Mouse (Mus musculus): Measurements from ENCODE around the gene Olfr480.

Olfr480 gene

DNA sequence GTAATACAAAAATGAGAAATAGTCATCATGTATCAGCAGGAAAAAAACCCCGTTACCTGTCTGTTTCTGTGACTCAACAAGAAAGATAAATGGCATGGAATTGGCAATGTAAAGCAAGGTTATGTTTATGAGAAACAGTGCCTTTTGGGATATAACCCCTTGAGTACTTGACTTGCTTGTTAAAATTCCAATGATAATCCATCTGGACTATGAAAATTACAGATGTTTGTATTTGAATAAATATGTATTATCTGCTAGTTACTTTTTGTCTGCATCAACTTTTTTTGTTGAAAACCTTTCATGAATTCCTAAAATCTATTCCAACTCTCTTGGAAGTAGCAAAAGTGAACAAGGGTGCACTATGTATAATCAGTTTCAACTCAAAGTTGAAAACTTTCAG is at the start of gene Olfr480:
Gene Olfr480 (minus strand): TSS at position 101 of the 400 bp plus-strand sequence.
- DNase-seq (ENCODE audit: extremely low read depth, low read depth): no peak

DNA sequence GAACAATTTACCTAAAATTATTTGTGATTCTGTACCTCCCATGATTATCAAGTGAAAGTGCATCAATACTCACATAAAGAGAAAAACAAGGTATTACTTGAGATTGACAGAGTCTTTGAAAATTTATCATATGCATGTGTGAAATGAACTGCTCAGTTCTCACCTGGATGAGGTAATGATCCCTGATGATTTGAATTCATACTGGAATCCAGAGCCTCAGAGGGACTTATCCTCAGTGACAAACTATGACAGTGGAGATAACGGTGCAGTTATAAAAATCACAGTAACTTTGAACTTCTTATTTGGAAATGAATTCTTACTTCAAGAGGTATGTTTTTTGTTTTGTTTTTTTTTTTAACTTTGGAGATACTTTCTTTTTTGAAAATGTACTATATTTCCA is 33.4 kb upstream of the Olfr480 start, which contains the start of gene Olfr483:
Gene Olfr483 (plus strand): TSS at position 301 of the 400 bp plus-strand sequence.
- DNase-seq (ENCODE audit: extremely low read depth, low read depth): no peak

DNA sequence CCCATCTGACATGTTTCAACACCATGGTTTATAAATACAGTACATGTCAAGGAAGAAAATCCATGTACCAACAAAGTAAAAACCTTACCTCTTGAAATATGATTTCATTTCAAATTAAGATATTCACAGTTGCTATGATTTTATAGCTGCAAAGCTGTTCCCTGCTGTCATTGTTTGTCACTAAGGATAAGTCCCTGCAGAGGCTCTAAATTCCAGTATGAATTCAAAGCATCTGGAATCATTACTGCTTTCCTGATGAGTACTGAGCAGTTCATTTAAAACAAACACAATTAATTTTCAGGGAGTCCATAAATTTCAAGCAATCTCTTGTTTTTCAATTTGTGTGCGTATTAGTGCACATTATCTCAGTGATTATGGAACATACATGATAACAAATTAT is 30.3 kb upstream of the Olfr480 start, which contains the start of gene Olfr482:
Gene Olfr482 (minus strand): TSS at position 101 of the 400 bp plus-strand sequence.
- DNase-seq (ENCODE audit: extremely low read depth, low read depth): no peak

DNA sequence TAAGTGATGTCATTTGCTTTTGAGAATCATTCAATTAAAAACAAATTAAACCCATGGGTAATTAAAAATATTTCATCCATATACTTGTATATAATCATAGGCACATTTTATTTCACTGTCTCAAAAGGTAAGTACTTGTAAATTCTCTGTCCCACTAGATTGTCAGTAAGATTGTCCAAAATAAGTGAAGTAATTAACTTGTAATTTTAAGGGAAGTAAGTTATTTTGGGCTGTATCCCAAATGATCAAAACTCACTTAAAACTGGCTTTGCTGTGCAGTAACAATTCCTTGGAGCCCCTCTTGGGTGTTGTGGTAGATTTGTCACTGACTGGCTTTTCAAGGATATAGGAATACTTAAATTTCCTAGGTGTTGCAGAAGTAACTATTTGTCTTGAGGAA is 12.4 kb upstream of the Olfr480 start, which contains the start of gene Olfr481:
Gene Olfr481 (plus strand): TSS at position 301 of the 400 bp plus-strand sequence.
- no peak for DNase-seq (ENCODE audit: extremely low read depth, low read depth)

DNA sequence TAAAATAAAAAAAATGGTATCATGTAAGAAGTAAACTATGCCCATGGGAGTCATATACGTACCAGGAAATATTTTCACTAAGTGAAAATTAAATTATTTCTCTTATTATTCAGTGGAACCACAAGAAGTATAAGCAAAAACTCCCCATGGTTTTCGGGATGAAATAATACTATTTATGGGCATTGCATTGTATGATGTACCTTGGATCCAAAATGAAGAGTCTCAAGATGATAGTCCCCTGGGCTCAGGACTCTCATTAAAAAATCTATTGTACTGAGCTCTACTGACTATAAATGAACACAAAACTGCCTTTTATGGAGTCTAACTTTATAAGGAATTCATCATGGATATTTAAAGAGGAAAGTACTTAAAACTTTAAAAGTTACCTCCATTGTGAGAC is 16.8 kb downstream of the Olfr480 start, which contains the start of gene Olfr479:
Gene Olfr479 (plus strand): TSS at position 301 of the 400 bp plus-strand sequence.
- DNase-seq (ENCODE audit: extremely low read depth, low read depth): no peak

GRCm38 (mm10) chr7:108033889-108034288 is 33.3 kb downstream of the Olfr480 start, which contains the start of gene Olfr478:
TSS of gene Olfr478 (minus strand) at chr7:108033989.
- no peak for DNase-seq (ENCODE audit: extremely low read depth, low read depth)

All from MEL-GATA-1-ER (cell line).